Mouse (Mus musculus): ENCODE data around the gene D10Jhu81e.
"Not testable (repeated sequence)": the region's sequence is repeated elsewhere in the genome, so short reads cannot be mapped to it uniquely, and the experiment has no call there.

The D10Jhu81e gene

GRCm38 (mm10) chr10:78129423-78129822 lies 40.2 kb downstream of the D10Jhu81e start:
- no peak for DNase-seq (ENCODE audit: low spot score in 2 of 2)

GRCm38 (mm10) chr10:78128647-78129046 lies 40.9 kb downstream of the D10Jhu81e start:
- DNase-seq (ENCODE audit: low spot score in 2 of 2), result no peak

GRCm38 (mm10) chr10:78127931-78128330 lies 41.7 kb downstream of the D10Jhu81e start:
- DNase-seq (ENCODE audit: low spot score in 2 of 2), result no peak

- no peak for DNase-seq (ENCODE audit: low spot score in 2 of 2)
These were observed 42.3 kb downstream of the D10Jhu81e start for GRCm38 (mm10) chr10:78127046-78127870.

GRCm38 (mm10) chr10:78126311-78126710 lies 43.3 kb downstream of the D10Jhu81e start:
- DNase-seq (ENCODE audit: low spot score in 2 of 2), result no peak

- not testable (repeated sequence) for DNase-seq (ENCODE audit: low spot score in 2 of 2)
These were observed 44.5 kb downstream of the D10Jhu81e start for GRCm38 (mm10) chr10:78125061-78125460.

GRCm38 (mm10) chr10:78124137-78124536 lies 45.4 kb downstream of the D10Jhu81e start:
- not testable (repeated sequence) for DNase-seq (ENCODE audit: low spot score in 2 of 2)

- no peak for DNase-seq (ENCODE audit: low spot score in 2 of 2)
These were observed 50.2 kb downstream of the D10Jhu81e start for GRCm38 (mm10) chr10:78119422-78119821.

- DNase-seq (ENCODE audit: low spot score in 2 of 2), result no peak
These were observed 54.4 kb downstream of the D10Jhu81e start for GRCm38 (mm10) chr10:78115153-78115552.

- DNase-seq (ENCODE audit: low spot score in 2 of 2), result no peak
These were observed 55.0 kb downstream of the D10Jhu81e start for GRCm38 (mm10) chr10:78114521-78115092.

Measured in right cerebral cortex, postnatal 36 days (tissue).